Mouse (Mus musculus) bone marrow, adult 2 months (tissue): ENCODE data around the gene Uchl3. TPM values are rescaled to one million over a fixed set of nuclear protein-coding genes. Genes with fewer than 3 reads are reported as not detected.

Source experiments
- H3K27ac ChIP-seq: fragments of 200-500 bp; 2 replicates; pipeline ENCODE4 v1.5.1; 2012; ENCODE audit warnings: low read depth, mild to moderate bottlenecking, control low read depth, inconsistent platforms, low read length; ENCODE audit not compliant: control insufficient read depth, poor library complexity, insufficient read depth
- H3K4me1 ChIP-seq: fragments of 200-500 bp; 2 replicates; pipeline ENCODE4 v1.6.1; 2011; ENCODE audit warnings: low read length; ENCODE audit not compliant: control insufficient read depth, insufficient read depth
- H3K4me3 ChIP-seq: fragments of 200-500 bp; replicated peaks from 2 replicates; pipeline ENCODE3; 2011; ENCODE audit warnings: mild to moderate bottlenecking, low read depth, low read length, control low read depth; ENCODE audit not compliant: control insufficient read depth
- CTCF ChIP-seq: fragments of 200-500 bp; IDR thresholded peaks from 2 replicates; pipeline ENCODE4 v1.5.1; 2011; ENCODE audit warnings: low read length, control low read depth; ENCODE audit not compliant: control insufficient read depth, insufficient read depth
- POLR2A ChIP-seq: fragments of 200-500 bp; IDR thresholded peaks from 2 replicates; pipeline ENCODE4 v1.6.1; 2011; ENCODE audit warnings: low read depth, mild to moderate bottlenecking, control low read depth, low read length, borderline replicate concordance; ENCODE audit not compliant: control insufficient read depth
- WGBS: fragments of 180-500 bp; shearing (Covaris S2); methylation state at CpG from one replicate; pipeline ENCODE4 v1.1.7; 2018; 5-methylcytosine and 5-hydroxymethylcytosine counted together
- polyA plus RNA-seq: library from polyadenylated mRNA; stranded (reverse); fragments of >200 nt; gene quantifications from 2 replicates; pipeline ENCODE4 v1.2.4, GENCODE M21; 2011; ENCODE audit warnings: low replicate concordance; ENCODE audit not compliant: missing spikeins, insufficient read depth, insufficient read length

The Uchl3 gene
- polyA plus RNA-seq, 1 experiment, result 24.7 TPM

DNA sequence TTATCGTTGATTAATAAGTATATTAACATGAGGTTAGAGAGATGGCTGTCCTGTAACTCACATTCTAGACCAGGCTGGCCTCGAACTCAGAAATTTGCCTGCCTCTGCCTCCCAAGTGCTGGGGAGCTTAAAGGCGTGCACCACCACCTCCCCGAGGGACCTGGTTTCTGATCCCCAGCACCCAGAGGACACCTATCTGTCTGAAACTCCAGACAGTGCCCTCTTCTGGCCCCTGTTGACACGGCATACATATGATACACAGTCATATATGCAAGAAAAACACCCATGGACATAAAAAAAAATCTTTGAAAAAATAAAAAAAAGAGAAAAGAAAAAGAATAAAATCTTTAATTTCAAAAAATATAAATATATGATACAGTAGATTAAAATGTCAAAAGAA lies 36.1 kb upstream of the Uchl3 start:
- H3K27ac ChIP-seq, result no peak overlapping the region
- H3K4me3 ChIP-seq, result no peak overlapping the region
- TF ChIP-seq CTCF (no peak), POLR2A (no peak)
- no peaks in the 10 kb centered on the region; the same call in 1 of the 2 replicates for H3K4me1 ChIP-seq
- 73% methylated on average over 5 of the region's 5 CpGs for WGBS

DNA sequence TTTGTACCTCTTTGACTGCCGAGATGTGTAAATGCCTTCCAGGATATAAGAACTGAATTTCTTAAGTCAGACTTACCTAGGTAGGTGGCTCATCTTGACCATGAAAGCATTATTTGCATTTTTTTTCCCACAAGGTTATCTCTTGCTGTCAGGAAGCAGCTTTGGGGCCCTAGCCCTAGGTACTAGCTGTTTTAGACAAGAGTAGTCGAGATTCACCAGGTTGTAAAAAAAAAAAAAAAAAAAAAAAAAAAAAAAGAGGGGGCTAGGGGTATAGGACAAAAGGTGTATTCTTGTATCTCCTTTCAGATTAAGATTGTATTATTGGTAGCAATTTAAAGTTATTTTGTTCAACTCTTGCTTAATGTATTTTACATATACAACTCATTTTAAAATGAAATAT lies 23.2 kb upstream of the Uchl3 start:
- no peak overlapping the region for H3K4me3 ChIP-seq
- TF ChIP-seq CTCF (no peak), POLR2A (no peak)
- WGBS, result 75% methylated on average over 2 of the region's 2 CpGs
- H3K27ac ChIP-seq, result no peak overlapping the region
- H3K4me1 ChIP-seq, result no peaks in the 10 kb centered on the region

DNA sequence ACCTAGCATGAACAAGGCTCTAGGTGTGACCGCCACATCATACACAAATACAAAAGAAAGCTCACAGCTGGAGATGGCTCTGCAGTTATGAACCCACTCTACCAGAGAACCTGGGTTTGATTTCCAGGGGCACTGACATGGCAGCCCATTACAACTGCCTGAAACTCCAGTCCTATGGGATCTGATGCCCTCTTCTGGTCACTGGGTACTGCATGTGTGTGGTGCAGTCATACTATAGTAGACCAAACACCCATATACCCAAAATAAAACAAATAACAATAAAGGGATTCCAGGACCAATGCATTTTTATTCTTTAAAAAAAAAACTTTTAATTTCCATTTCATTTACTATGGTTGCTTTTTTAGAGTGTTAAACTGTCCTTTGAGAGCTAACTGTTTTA lies 18.0 kb upstream of the Uchl3 start:
- TF ChIP-seq CTCF (no peak), POLR2A (no peak)

DNA sequence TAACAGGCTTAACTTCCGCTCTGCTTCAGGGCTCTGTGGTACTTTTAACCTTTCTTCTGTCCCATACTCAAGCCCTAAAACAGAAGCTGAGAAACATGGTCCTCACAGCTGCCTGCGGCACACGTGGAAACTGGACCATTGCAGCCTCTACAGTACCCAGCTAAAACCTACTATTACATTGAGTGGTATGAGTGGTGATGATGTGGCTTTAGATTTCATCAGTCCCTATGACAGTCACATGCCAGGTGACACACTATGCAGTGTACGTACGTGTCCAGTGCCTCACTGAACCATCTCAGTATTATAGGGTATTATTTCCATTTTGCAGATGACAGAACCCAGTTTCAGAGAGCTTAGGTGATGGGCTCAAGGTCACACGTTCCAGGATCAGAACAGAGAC lies 16.4 kb upstream of the Uchl3 start:
- WGBS, result 89% methylated on average over 6 of the region's 6 CpGs
- Histone ChIP-seq H3K4me3 (no peak overlapping the region), H3K4me1 (no peaks in the 10 kb centered on the region), H3K27ac (no peak overlapping the region)
- TF ChIP-seq CTCF (no peak), POLR2A (no peak)

More for the DNA sequence above, 18.0 kb upstream of the Uchl3 start:
- H3K4me1 ChIP-seq, result no peaks in the 10 kb centered on the region
- H3K27ac ChIP-seq, result no peak overlapping the region
- no peak overlapping the region for H3K4me3 ChIP-seq
- 86% methylated on average over 1 of the region's 1 CpGs for WGBS

DNA sequence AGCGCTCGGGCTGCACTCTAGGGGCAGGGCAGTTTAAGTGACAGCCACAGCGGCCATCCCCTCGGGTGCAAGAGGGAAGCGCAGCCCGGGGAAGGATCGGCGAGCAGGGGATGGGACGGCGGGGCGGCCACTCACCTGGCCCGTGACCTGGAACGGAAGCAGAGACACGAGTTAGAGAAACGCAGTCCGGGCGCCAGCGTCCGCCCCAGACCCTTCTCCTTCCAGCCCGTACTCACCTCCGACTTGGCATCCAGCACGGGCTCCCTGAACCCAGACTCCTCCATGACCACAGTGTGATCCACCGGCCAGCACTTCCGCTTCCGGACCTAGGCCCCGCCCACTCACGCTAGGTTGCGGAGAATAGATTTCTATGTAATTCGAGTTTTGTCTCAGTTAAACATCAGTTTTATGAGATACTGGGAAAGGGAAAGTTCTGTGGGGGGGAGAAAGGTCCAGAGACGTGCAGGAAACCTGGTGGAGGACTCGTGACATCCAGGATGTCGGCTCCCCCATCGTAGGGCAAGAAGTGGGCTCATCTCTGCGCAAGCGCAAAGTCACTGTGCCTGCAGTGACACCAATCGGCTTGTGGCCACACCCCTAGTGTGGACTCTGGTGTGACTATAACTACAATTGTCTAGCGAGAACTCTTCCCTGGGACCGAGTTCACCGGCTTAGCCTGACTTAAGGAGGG lies 13.5 kb upstream of the Uchl3 start, which contains the start of gene Commd6:
Commd6 (minus strand) TSS at position 534 of the 691 bp plus-strand sequence.
- WGBS, result 0% methylated on average over 39 of the region's 39 CpGs
- Histone ChIP-seq H3K4me1 (no peaks in the 10 kb centered on the region), H3K4me3 (peak within 1 kb of the TSS; percentile 80), H3K27ac (peak within 1 kb of the TSS; percentile 57)
- TF ChIP-seq POLR2A (peak; percentile 88), CTCF (no peak; the same call in 1 of the 2 replicates)

DNA sequence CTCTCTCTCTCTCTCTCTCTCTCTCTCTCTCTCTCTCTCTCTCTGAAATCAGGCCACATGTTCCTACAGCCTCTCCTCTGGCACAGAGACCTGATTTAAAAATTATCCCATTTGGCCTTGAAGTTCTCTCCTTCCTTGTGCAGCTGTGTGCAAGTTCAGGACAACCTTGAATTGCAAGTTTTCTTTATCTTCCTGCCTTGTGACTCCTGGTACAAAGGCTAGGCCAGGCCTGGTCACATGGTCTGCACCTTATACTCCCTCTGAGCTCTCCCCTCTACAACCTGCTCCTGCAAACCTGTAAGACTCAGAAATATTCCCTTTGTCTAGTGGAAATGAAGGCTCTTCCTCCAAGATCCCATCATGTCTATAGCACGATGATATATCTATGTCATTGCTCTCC lies 8.8 kb upstream of the Uchl3 start:
- 84% methylated on average over 1 of the region's 1 CpGs for WGBS
- H3K4me1 ChIP-seq, result no peaks in the 10 kb centered on the region
- no peak overlapping the region for H3K27ac ChIP-seq
- H3K4me3 ChIP-seq, result no peak overlapping the region
- TF ChIP-seq POLR2A, result no peak
- no peak for TF ChIP-seq CTCF

DNA sequence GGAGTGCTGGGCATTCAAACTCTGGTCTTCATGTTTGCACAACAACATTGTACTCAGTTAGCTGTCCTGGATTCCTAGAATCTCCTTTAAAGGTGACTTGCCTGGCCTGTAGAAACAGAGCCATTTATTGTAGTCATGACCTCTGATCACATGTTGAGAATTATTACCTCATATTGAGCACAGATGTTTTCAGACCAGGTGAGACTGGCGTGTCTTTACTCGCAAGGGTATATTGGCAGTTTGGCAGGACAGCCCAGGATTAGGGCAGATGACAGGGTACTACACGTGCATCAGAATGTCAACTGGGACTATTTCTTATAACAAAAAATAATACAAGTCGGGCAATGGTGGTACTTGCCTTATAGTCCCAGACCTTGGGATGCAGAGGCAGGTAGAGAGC lies 3.2 kb upstream of the Uchl3 start:
- WGBS, result 80% methylated on average over 4 of the region's 4 CpGs
- Histone ChIP-seq H3K4me3 (no peak overlapping the region), H3K27ac (no peak overlapping the region), H3K4me1 (no peaks in the 10 kb centered on the region)
- TF ChIP-seq CTCF, result no peak
- TF ChIP-seq POLR2A, result no peak

DNA sequence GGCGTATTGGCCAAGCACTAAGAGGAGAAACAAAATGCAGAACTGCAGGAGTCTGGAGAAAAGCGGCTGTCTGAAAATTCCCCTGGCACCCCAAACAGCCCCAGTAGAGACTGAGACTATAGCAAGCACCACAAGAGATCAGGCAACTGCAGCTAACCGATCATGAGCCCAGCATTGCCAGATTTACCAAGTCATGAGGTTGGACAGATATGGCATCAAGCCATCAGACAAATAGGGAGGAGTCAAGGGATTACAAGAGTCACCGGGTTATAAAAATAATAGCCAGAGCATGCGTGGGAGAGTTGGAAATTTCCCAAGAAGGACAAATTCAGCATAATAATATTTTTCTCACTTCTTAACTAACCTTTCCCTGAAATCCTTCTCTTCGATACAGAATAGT lies 1.2 kb upstream of the Uchl3 start:
- Histone ChIP-seq H3K4me1 (no peaks in the 10 kb centered on the region), H3K4me3 (no peak overlapping the region), H3K27ac (no peak overlapping the region)
- WGBS, result 71% methylated on average over 6 of the region's 6 CpGs
- TF ChIP-seq POLR2A, result no peak
- no peak for TF ChIP-seq CTCF

DNA sequence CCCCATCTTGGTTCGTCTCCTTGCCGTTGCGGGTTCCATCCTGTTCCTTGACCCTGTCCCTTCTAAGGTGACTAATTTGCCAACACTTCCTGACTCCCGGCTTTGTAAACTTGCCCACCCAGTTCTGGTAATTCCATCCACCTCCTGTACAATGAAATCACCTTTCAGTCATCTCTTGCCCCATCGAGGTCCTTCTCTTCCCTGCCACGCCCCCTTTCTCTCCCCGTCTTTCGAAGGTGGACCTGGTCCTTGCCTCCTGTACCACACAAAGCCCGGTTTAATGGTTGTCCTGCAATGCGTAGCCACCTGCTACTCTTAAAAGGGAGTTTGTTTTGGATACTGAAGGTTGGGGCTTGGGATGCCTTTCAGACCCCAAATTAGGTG lies 751 bp downstream of the Uchl3 start:
- Histone ChIP-seq H3K27ac (no peak overlapping the region), H3K4me1 (no peaks in the 10 kb centered on the region), H3K4me3 (peak overlapping the region; percentile 89)
- TF ChIP-seq CTCF (no peak), POLR2A (no peak)
- WGBS, result 1% methylated on average over 10 of the region's 10 CpGs
